Mouse (Mus musculus) intestine, embryonic 16.5 days (tissue): Measurements from ENCODE around the gene Endov. TPM values are rescaled to one million over a fixed set of nuclear protein-coding genes. Genes with fewer than 3 reads are reported as not detected.

Experiments
- ATAC-seq: fragments of 200-750 bp; cut with Nextera tagmentation; 2 replicates; pipeline ENCODE4 v1.8.0; 2017; ENCODE audit warnings: moderate TSS enrichment, moderate library complexity
- H3K27ac ChIP-seq: fragments of 300-500 bp; sonication (generic); 2 replicates; pipeline ENCODE4 v1.5.1; 2014; ENCODE audit warnings: mild to moderate bottlenecking, low read length
- H3K27me3 ChIP-seq: fragments of 300-500 bp; sonication (generic); replicated peaks from 2 replicates; pipeline ENCODE4 v1.6.1; 2014; ENCODE audit warnings: low read length, control low read depth, mixed read lengths; ENCODE audit not compliant: control insufficient read depth, insufficient read depth
- H3K36me3 ChIP-seq: fragments of 300-500 bp; sonication (generic); 2 replicates; pipeline ENCODE4 v1.6.1; 2014; ENCODE audit warnings: low read length, control low read depth; ENCODE audit not compliant: control insufficient read depth, insufficient read depth
- H3K4me1 ChIP-seq: fragments of 300-500 bp; sonication (generic); 2 replicates; pipeline ENCODE4 v1.6.1; 2014; ENCODE audit warnings: low read length, control low read depth, mixed read lengths; ENCODE audit not compliant: control insufficient read depth, insufficient read depth
- H3K4me2 ChIP-seq: fragments of 300-500 bp; sonication (generic); 2 replicates; pipeline ENCODE4 v1.6.1; 2014; ENCODE audit warnings: low read depth, low read length, control low read depth
- H3K4me3 ChIP-seq: fragments of 300-500 bp; sonication (generic); 2 replicates; pipeline ENCODE4 v1.5.1; 2014; ENCODE audit warnings: mild to moderate bottlenecking, low read length
- H3K9ac ChIP-seq: fragments of 300-500 bp; sonication (generic); 2 replicates; pipeline ENCODE4 v1.6.1; 2014; ENCODE audit warnings: low read depth, low read length
- H3K9me3 ChIP-seq: fragments of 300-500 bp; sonication (generic); 2 replicates; pipeline ENCODE4 v1.6.1; 2016; ENCODE audit warnings: low read length, control low read depth; ENCODE audit not compliant: control insufficient read depth
- WGBS: fragments of 180-500 bp; shearing (Covaris S2); extraction: QIAGEN DNeasy Blood & Tissue Kit; methylation state at CpG from one replicate; pipeline ENCODE4 v1.1.7; 2014; 5-methylcytosine and 5-hydroxymethylcytosine counted together
- polyA plus RNA-seq: library from polyadenylated mRNA; unstranded; fragments of >200 nt; fragmentation: Nextera tagmentation; extraction: Ambion mirVana; gene quantifications from 2 replicates; pipeline ENCODE4 v1.2.1, GENCODE M21; 2015

The Endov gene
- 15.1 and 15.2 TPM in 2 replicates for polyA plus RNA-seq

- Histone ChIP-seq H3K9ac (peak within 1 kb of the TSS; percentile 96), H3K27ac (peak within 1 kb of the TSS; percentile 90), H3K27me3 (no peaks in the 10 kb centered on the region), H3K4me3 (peak within 1 kb of the TSS; percentile 81), H3K4me2 (peak within 1 kb of the TSS; percentile 96), H3K36me3 (0 out of 2 replicates have a peak, but pooled peaks cover 2% of the 10 kb centered on the region), H3K9me3 (no peaks in the 10 kb centered on the region), H3K4me1 (peaks cover 13% of the 10 kb centered on the region)
- peak; percentile 98 for ATAC-seq
- WGBS, result under 1% methylated on average over 66 of the region's 66 CpGs
These were observed at the start of gene Endov for GRCm38 (mm10) chr11:119490861-119491689. TSS of gene Endov (plus strand) at chr11:119491347.

GRCm38 (mm10) chr11:119442199-119442598, 48.9 kb upstream of the Endov start:
- WGBS, result 91% methylated on average over 8 of the region's 8 CpGs
- no peak for ATAC-seq

GRCm38 (mm10) chr11:119443442-119443841, 47.7 kb upstream of the Endov start:
- H3K36me3 ChIP-seq, result peaks cover 5% of the 10 kb centered on the region; the same call in 1 of the 2 replicates
- H3K27ac ChIP-seq, result no peak overlapping the region
- H3K9me3 ChIP-seq, result no peaks in the 10 kb centered on the region
- no peaks in the 10 kb centered on the region for H3K4me1 ChIP-seq
- 95% methylated on average over 9 of the region's 9 CpGs for WGBS
- no peak for ATAC-seq
- H3K27me3 ChIP-seq, result no peaks in the 10 kb centered on the region
- no peak overlapping the region for H3K4me2 ChIP-seq
- H3K4me3 ChIP-seq, result no peak overlapping the region
- no peak overlapping the region for H3K9ac ChIP-seq

More at GRCm38 (mm10) chr11:119442199-119442598, 48.9 kb upstream of the Endov start:
- Histone ChIP-seq H3K9me3 (no peaks in the 10 kb centered on the region), H3K4me1 (no peaks in the 10 kb centered on the region), H3K4me2 (no peak overlapping the region), H3K9ac (no peak overlapping the region), H3K27ac (no peak overlapping the region), H3K27me3 (no peaks in the 10 kb centered on the region), H3K36me3 (peaks cover 5% of the 10 kb centered on the region; the same call in 1 of the 2 replicates), H3K4me3 (no peak overlapping the region)

GRCm38 (mm10) chr11:119456097-119456496, 35.0 kb upstream of the Endov start:
- Histone ChIP-seq H3K9ac (no peak overlapping the region), H3K27ac (no peak overlapping the region), H3K27me3 (no peaks in the 10 kb centered on the region), H3K4me2 (no peak overlapping the region), H3K4me1 (no peaks in the 10 kb centered on the region), H3K9me3 (no peaks in the 10 kb centered on the region), H3K4me3 (no peak overlapping the region), H3K36me3 (peaks cover 10% of the 10 kb centered on the region; the same call in 1 of the 2 replicates)
- no peak for ATAC-seq
- 83% methylated on average over 4 of the region's 4 CpGs for WGBS

- Histone ChIP-seq H3K27ac (no peak overlapping the region), H3K4me3 (no peak overlapping the region), H3K4me2 (no peak overlapping the region), H3K9me3 (no peaks in the 10 kb centered on the region), H3K4me1 (no peaks in the 10 kb centered on the region), H3K36me3 (peaks cover 3% of the 10 kb centered on the region; the same call in 1 of the 2 replicates), H3K9ac (no peak overlapping the region), H3K27me3 (no peaks in the 10 kb centered on the region)
- 93% methylated on average over 4 of the region's 4 CpGs for WGBS
- no peak for ATAC-seq
These were observed 13.3 kb upstream of the Endov start for GRCm38 (mm10) chr11:119477876-119478275.

- Histone ChIP-seq H3K9ac (peak overlapping the region; percentile 96), H3K27me3 (no peaks in the 10 kb centered on the region), H3K36me3 (0 out of 2 replicates have a peak, but pooled peaks cover 2% of the 10 kb centered on the region), H3K4me3 (peak overlapping the region; percentile 81), H3K4me2 (peak overlapping the region; percentile 96), H3K27ac (peak overlapping the region; percentile 90), H3K9me3 (no peaks in the 10 kb centered on the region), H3K4me1 (peaks cover 13% of the 10 kb centered on the region)
- WGBS, result 6% methylated on average over 27 of the region's 27 CpGs
- ATAC-seq, result no peak
These were observed 542 bp downstream of the Endov start for GRCm38 (mm10) chr11:119491690-119492087.

- Histone ChIP-seq H3K9me3 (no peaks in the 10 kb centered on the region), H3K9ac (no peak overlapping the region), H3K4me3 (no peak overlapping the region), H3K27ac (no peak overlapping the region), H3K27me3 (no peaks in the 10 kb centered on the region), H3K4me1 (peaks cover 13% of the 10 kb centered on the region), H3K36me3 (0 out of 2 replicates have a peak, but pooled peaks cover under 1% of the 10 kb centered on the region), H3K4me2 (peak overlapping the region; percentile 96; the same call in 1 of the 2 replicates)
- ATAC-seq, result no peak
- 90% methylated on average over 6 of the region's 6 CpGs for WGBS
These were observed 1.7 kb downstream of the Endov start for GRCm38 (mm10) chr11:119492830-119493229.

GRCm38 (mm10) chr11:119493516-119493915, 2.4 kb downstream of the Endov start:
- Histone ChIP-seq H3K4me1 (peaks cover 13% of the 10 kb centered on the region), H3K9me3 (no peaks in the 10 kb centered on the region), H3K9ac (no peak overlapping the region), H3K27ac (no peak overlapping the region), H3K4me3 (no peak overlapping the region), H3K27me3 (no peaks in the 10 kb centered on the region), H3K36me3 (no peaks in the 10 kb centered on the region), H3K4me2 (no peak overlapping the region)
- WGBS, result 56% methylated on average over 4 of the region's 4 CpGs
- ATAC-seq, result no peak

- H3K4me3 ChIP-seq, result no peak overlapping the region
- H3K27me3 ChIP-seq, result no peaks in the 10 kb centered on the region
- no peaks in the 10 kb centered on the region for H3K36me3 ChIP-seq
- no peak overlapping the region for H3K27ac ChIP-seq
- H3K4me2 ChIP-seq, result no peak overlapping the region
- peaks cover 8% of the 10 kb centered on the region for H3K4me1 ChIP-seq
- no peak for ATAC-seq
- H3K9ac ChIP-seq, result no peak overlapping the region
- 91% methylated on average over 5 of the region's 5 CpGs for WGBS
- no peaks in the 10 kb centered on the region for H3K9me3 ChIP-seq
These were observed 5.0 kb downstream of the Endov start for GRCm38 (mm10) chr11:119496147-119496546.
